Mouse (Mus musculus) forebrain, embryonic 16.5 days (tissue): ENCODE results near the gene Aldh1a1. TPM values are rescaled to one million over a fixed set of nuclear protein-coding genes. Genes with fewer than 3 reads are reported as not detected.

Source experiments
- ATAC-seq: fragments of 200-750 bp; cut with Nextera tagmentation; 2 replicates; pipeline ENCODE4 v1.8.0; 2017; ENCODE audit warnings: mild to moderate bottlenecking, moderate library complexity
- H3K27ac ChIP-seq: fragments of 300-500 bp; sonication (generic); 2 replicates; pipeline ENCODE4 v1.5.1; 2014; ENCODE audit warnings: low read length, control low read depth
- H3K27me3 ChIP-seq: fragments of 300-500 bp; sonication (generic); replicated peaks from 2 replicates; pipeline ENCODE4 v1.6.1; 2014; ENCODE audit warnings: low read length; ENCODE audit not compliant: control insufficient read depth, insufficient read depth
- H3K36me3 ChIP-seq: fragments of 300-500 bp; sonication (generic); 2 replicates; pipeline ENCODE4 v1.6.1; 2014; ENCODE audit not compliant: control insufficient read depth, insufficient read depth
- H3K4me1 ChIP-seq: fragments of 300-500 bp; sonication (generic); replicated peaks from 2 replicates; pipeline ENCODE4 v1.6.1; 2014; ENCODE audit warnings: low read length; ENCODE audit not compliant: control insufficient read depth, insufficient read depth
- H3K4me2 ChIP-seq: fragments of 300-500 bp; sonication (generic); 2 replicates; pipeline ENCODE4 v1.6.1; 2014; ENCODE audit warnings: mild to moderate bottlenecking, low read length, control low read depth
- H3K4me3 ChIP-seq: fragments of 300-500 bp; sonication (generic); replicated peaks from 2 replicates; pipeline ENCODE4 v1.5.1; 2014; ENCODE audit warnings: mild to moderate bottlenecking, low read length, control low read depth
- H3K9ac ChIP-seq: fragments of 300-500 bp; sonication (generic); replicated peaks from 2 replicates; pipeline ENCODE4 v1.6.1; 2014; ENCODE audit warnings: low read depth, low read length, control low read depth
- H3K9me3 ChIP-seq: fragments of 300-500 bp; sonication (generic); 2 replicates; pipeline ENCODE4 v1.6.1; 2016; ENCODE audit warnings: low read length; ENCODE audit not compliant: control insufficient read depth
- WGBS: fragments of 180-500 bp; shearing (Covaris S2); extraction: QIAGEN DNeasy Blood & Tissue Kit; methylation state at CpG from one replicate; pipeline ENCODE4 v1.1.7; 2014; 5-methylcytosine and 5-hydroxymethylcytosine counted together
- polyA plus RNA-seq: library from polyadenylated mRNA; unstranded; fragments of >200 nt; fragmentation: Nextera tagmentation; extraction: Ambion mirVana; gene quantifications from 2 replicates; pipeline ENCODE4 v1.2.1, GENCODE M21; 2015

Aldh1a1 gene
- polyA plus RNA-seq, 1 experiment from 2014 or later = 0.42 TPM

GRCm38 (mm10) chr19:20543816-20544215, 51.3 kb downstream of the Aldh1a1 start:
- no peak for ATAC-seq
- Histone ChIP-seq H3K9ac (no peak overlapping the region), H3K9me3 (no peaks in the 10 kb centered on the region), H3K27ac (no peak overlapping the region), H3K27me3 (no peaks in the 10 kb centered on the region), H3K36me3 (no peaks in the 10 kb centered on the region), H3K4me2 (no peak overlapping the region), H3K4me3 (no peak overlapping the region), H3K4me1 (no peaks in the 10 kb centered on the region)
- 11% methylated on average over 1 of the region's 1 CpGs for WGBS

GRCm38 (mm10) chr19:20544941-20545340, 52.4 kb downstream of the Aldh1a1 start:
- Histone ChIP-seq H3K4me3 (no peak overlapping the region), H3K9me3 (no peaks in the 10 kb centered on the region), H3K36me3 (no peaks in the 10 kb centered on the region), H3K9ac (no peak overlapping the region), H3K27me3 (no peaks in the 10 kb centered on the region), H3K4me1 (no peaks in the 10 kb centered on the region), H3K4me2 (no peak overlapping the region), H3K27ac (no peak overlapping the region)
- 97% methylated on average over 1 of the region's 1 CpGs for WGBS
- no peak for ATAC-seq

GRCm38 (mm10) chr19:20547025-20547424, 54.5 kb downstream of the Aldh1a1 start:
- Histone ChIP-seq H3K9ac (no peak overlapping the region), H3K4me3 (no peak overlapping the region), H3K27ac (no peak overlapping the region), H3K4me1 (no peaks in the 10 kb centered on the region), H3K36me3 (no peaks in the 10 kb centered on the region), H3K9me3 (no peaks in the 10 kb centered on the region), H3K4me2 (no peak overlapping the region), H3K27me3 (no peaks in the 10 kb centered on the region)
- ATAC-seq = no peak
- whole genome bisulfite sequencing = 86% methylated on average over 3 of the region's 3 CpGs

- Histone ChIP-seq H3K27me3 (no peaks in the 10 kb centered on the region), H3K4me3 (no peak overlapping the region), H3K4me2 (no peak overlapping the region), H3K27ac (no peak overlapping the region), H3K4me1 (no peaks in the 10 kb centered on the region), H3K9me3 (no peaks in the 10 kb centered on the region), H3K9ac (no peak overlapping the region), H3K36me3 (no peaks in the 10 kb centered on the region)
- 100% methylated on average over 1 of the region's 1 CpGs for WGBS
- ATAC-seq = no peak
Measured at GRCm38 (mm10) chr19:20549409-20549808, 56.9 kb downstream of the Aldh1a1 start.

- Histone ChIP-seq H3K27ac (no peak overlapping the region), H3K9me3 (no peaks in the 10 kb centered on the region), H3K4me1 (no peaks in the 10 kb centered on the region), H3K27me3 (no peaks in the 10 kb centered on the region), H3K36me3 (no peaks in the 10 kb centered on the region), H3K4me2 (no peak overlapping the region), H3K9ac (no peak overlapping the region), H3K4me3 (no peak overlapping the region)
- WGBS = 85% methylated on average over 1 of the region's 1 CpGs
- ATAC-seq = no peak
Measured at GRCm38 (mm10) chr19:20555365-20555764, 62.9 kb downstream of the Aldh1a1 start.

- ATAC-seq = peak; percentile 78
- H3K9me3 ChIP-seq = no peaks in the 10 kb centered on the region
- 25% methylated on average over 4 of the region's 4 CpGs for WGBS
- H3K27me3 ChIP-seq = no peaks in the 10 kb centered on the region
- H3K36me3 ChIP-seq = no peaks in the 10 kb centered on the region
- no peaks in the 10 kb centered on the region for H3K4me1 ChIP-seq
- no peak overlapping the region for H3K27ac ChIP-seq
- no peak overlapping the region for H3K9ac ChIP-seq
- H3K4me3 ChIP-seq = no peak overlapping the region
- no peak overlapping the region for H3K4me2 ChIP-seq
Measured at GRCm38 (mm10) chr19:20557211-20557610, 64.7 kb downstream of the Aldh1a1 start.

GRCm38 (mm10) chr19:20558069-20558468, 65.6 kb downstream of the Aldh1a1 start:
- H3K9me3 ChIP-seq = no peaks in the 10 kb centered on the region
- H3K27ac ChIP-seq = no peak overlapping the region
- no peak overlapping the region for H3K9ac ChIP-seq
- no peaks in the 10 kb centered on the region for H3K36me3 ChIP-seq
- H3K4me2 ChIP-seq = no peak overlapping the region
- WGBS = 94% methylated on average over 3 of the region's 3 CpGs
- H3K4me3 ChIP-seq = no peak overlapping the region
- H3K27me3 ChIP-seq = no peaks in the 10 kb centered on the region
- H3K4me1 ChIP-seq = no peaks in the 10 kb centered on the region
- no peak for ATAC-seq

- no peak overlapping the region for H3K4me2 ChIP-seq
- H3K27ac ChIP-seq = no peak overlapping the region
- no peak for ATAC-seq
- no peaks in the 10 kb centered on the region for H3K4me1 ChIP-seq
- no peaks in the 10 kb centered on the region for H3K36me3 ChIP-seq
- H3K9me3 ChIP-seq = no peaks in the 10 kb centered on the region
- no peak overlapping the region for H3K9ac ChIP-seq
- H3K27me3 ChIP-seq = no peaks in the 10 kb centered on the region
- H3K4me3 ChIP-seq = no peak overlapping the region
Measured at GRCm38 (mm10) chr19:20558544-20558943, 66.0 kb downstream of the Aldh1a1 start.

GRCm38 (mm10) chr19:20558952-20559351, 66.4 kb downstream of the Aldh1a1 start:
- ATAC-seq = no peak
- no peaks in the 10 kb centered on the region for H3K36me3 ChIP-seq
- H3K27ac ChIP-seq = no peak overlapping the region
- H3K4me1 ChIP-seq = no peaks in the 10 kb centered on the region
- no peaks in the 10 kb centered on the region for H3K9me3 ChIP-seq
- no peak overlapping the region for H3K4me3 ChIP-seq
- H3K27me3 ChIP-seq = no peaks in the 10 kb centered on the region
- WGBS = 78% methylated on average over 3 of the region's 3 CpGs
- H3K9ac ChIP-seq = no peak overlapping the region
- no peak overlapping the region for H3K4me2 ChIP-seq

- ATAC-seq = no peak
- Histone ChIP-seq H3K4me1 (no peaks in the 10 kb centered on the region), H3K9me3 (no peaks in the 10 kb centered on the region), H3K36me3 (no peaks in the 10 kb centered on the region), H3K4me3 (no peak overlapping the region), H3K9ac (no peak overlapping the region), H3K4me2 (no peak overlapping the region), H3K27ac (no peak overlapping the region), H3K27me3 (no peaks in the 10 kb centered on the region)
- WGBS = 82% methylated on average over 2 of the region's 2 CpGs
Measured at GRCm38 (mm10) chr19:20559952-20560351, 67.4 kb downstream of the Aldh1a1 start.
